Mouse (Mus musculus) midbrain, embryonic 15.5 days (tissue): ENCODE data around the gene Cmtm4. TPM values are rescaled to one million over a fixed set of nuclear protein-coding genes. Genes with fewer than 3 reads are reported as not detected.
A peak's percentile ranks its signal among the peaks of the same experiment; 100 is the strongest.

ENCODE experiments used
- ATAC-seq: fragments of 200-750 bp; cut with Nextera tagmentation; replicated peaks from 2 replicates; pipeline ENCODE4 v1.8.0; 2017; ENCODE audit warnings: moderate TSS enrichment
- H3K27ac ChIP-seq: fragments of 300-500 bp; sonication (generic); 2 replicates; pipeline ENCODE4 v1.5.1; 2015; ENCODE audit warnings: mild to moderate bottlenecking, inconsistent platforms
- H3K27me3 ChIP-seq: fragments of 300-500 bp; sonication (generic); replicated peaks from 2 replicates; pipeline ENCODE4 v1.6.1; 2015; ENCODE audit warnings: inconsistent platforms
- H3K36me3 ChIP-seq: fragments of 300-500 bp; sonication (generic); replicated peaks from 2 replicates; pipeline ENCODE4 v1.6.1; 2015; ENCODE audit warnings: inconsistent platforms
- H3K4me1 ChIP-seq: fragments of 300-500 bp; sonication (generic); 2 replicates; pipeline ENCODE4 v1.6.1; 2015; ENCODE audit warnings: inconsistent platforms
- H3K4me2 ChIP-seq: fragments of 300-500 bp; sonication (generic); 2 replicates; pipeline ENCODE4 v1.6.1; 2015; ENCODE audit warnings: inconsistent platforms, mild to moderate bottlenecking, moderate library complexity
- H3K4me3 ChIP-seq: fragments of 300-500 bp; sonication (generic); 2 replicates; pipeline ENCODE4 v1.5.1; 2015; ENCODE audit warnings: mild to moderate bottlenecking, inconsistent platforms
- H3K9ac ChIP-seq: fragments of 300-500 bp; sonication (generic); 2 replicates; pipeline ENCODE4 v1.6.1; 2015; ENCODE audit warnings: mild to moderate bottlenecking, inconsistent platforms
- H3K9me3 ChIP-seq: fragments of 300-500 bp; sonication (generic); 2 replicates; pipeline ENCODE4 v1.6.1; 2016; ENCODE audit warnings: inconsistent platforms
- WGBS: fragments of 180-500 bp; shearing (Covaris S2); methylation state at CpG from one replicate; pipeline ENCODE4 v1.1.7; 2015; ENCODE audit warnings: mixed read lengths; 5-methylcytosine and 5-hydroxymethylcytosine counted together
- polyA plus RNA-seq: library from polyadenylated mRNA; unstranded; fragments of >200 nt; fragmentation: Nextera tagmentation; extraction: Ambion mirVana; gene quantifications from 2 replicates; pipeline ENCODE4 v1.2.1, GENCODE M21; 2015

The Cmtm4 gene
- polyA plus RNA-seq, 1 experiment from 2014 or later = 2.6 TPM

- Histone ChIP-seq H3K36me3 (peaks cover 78% of the 10 kb centered on the region), H3K9ac (no peak overlapping the region), H3K27ac (no peak overlapping the region), H3K4me2 (no peak overlapping the region), H3K27me3 (no peaks in the 10 kb centered on the region), H3K4me3 (no peak overlapping the region), H3K4me1 (peaks cover 19% of the 10 kb centered on the region), H3K9me3 (no peaks in the 10 kb centered on the region)
- WGBS = 96% methylated on average over 5 of the region's 5 CpGs
- no peak for ATAC-seq
Measured at GRCm38 (mm10) chr8:104433191-104433842, 37.7 kb upstream of the Cmtm4 start.

- H3K9me3 ChIP-seq = no peaks in the 10 kb centered on the region
- ATAC-seq = no peak
- peaks cover 19% of the 10 kb centered on the region for H3K4me1 ChIP-seq
- no peak overlapping the region for H3K4me2 ChIP-seq
- 97% methylated on average over 6 of the region's 6 CpGs for WGBS
- peaks cover 82% of the 10 kb centered on the region for H3K36me3 ChIP-seq
- no peak overlapping the region for H3K9ac ChIP-seq
- no peak overlapping the region for H3K4me3 ChIP-seq
- no peak overlapping the region for H3K27ac ChIP-seq
- H3K27me3 ChIP-seq = no peaks in the 10 kb centered on the region
Measured at GRCm38 (mm10) chr8:104432656-104433055, 37.0 kb upstream of the Cmtm4 start.

- H3K27me3 ChIP-seq = no peaks in the 10 kb centered on the region
- no peak overlapping the region for H3K9ac ChIP-seq
- WGBS = 90% methylated on average over 7 of the region's 7 CpGs
- H3K9me3 ChIP-seq = no peaks in the 10 kb centered on the region
- H3K4me1 ChIP-seq = peaks cover 4% of the 10 kb centered on the region
- ATAC-seq = no peak
- H3K4me2 ChIP-seq = no peak overlapping the region
- no peak overlapping the region for H3K27ac ChIP-seq
- H3K4me3 ChIP-seq = no peak overlapping the region
- H3K36me3 ChIP-seq = peaks cover 83% of the 10 kb centered on the region
Measured at GRCm38 (mm10) chr8:104430230-104430629, 34.6 kb upstream of the Cmtm4 start.

- no peaks in the 10 kb centered on the region for H3K4me1 ChIP-seq
- 94% methylated on average over 13 of the region's 13 CpGs for WGBS
- H3K36me3 ChIP-seq = peaks cover 84% of the 10 kb centered on the region
- H3K9me3 ChIP-seq = no peaks in the 10 kb centered on the region
- no peak overlapping the region for H3K4me3 ChIP-seq
- no peak overlapping the region for H3K9ac ChIP-seq
- no peak for ATAC-seq
- no peak overlapping the region for H3K4me2 ChIP-seq
- no peak overlapping the region for H3K27ac ChIP-seq
- H3K27me3 ChIP-seq = no peaks in the 10 kb centered on the region
Measured at GRCm38 (mm10) chr8:104427703-104428102, 32.1 kb upstream of the Cmtm4 start.

GRCm38 (mm10) chr8:104422313-104422712 lies 26.7 kb upstream of the Cmtm4 start:
- no peak for ATAC-seq
- Histone ChIP-seq H3K4me1 (no peaks in the 10 kb centered on the region), H3K9ac (no peak overlapping the region), H3K4me2 (no peak overlapping the region), H3K27ac (no peak overlapping the region), H3K9me3 (no peaks in the 10 kb centered on the region), H3K27me3 (no peaks in the 10 kb centered on the region), H3K36me3 (peaks cover 82% of the 10 kb centered on the region), H3K4me3 (no peak overlapping the region)
- WGBS = 90% methylated on average over 6 of the region's 6 CpGs

- 86% methylated on average over 6 of the region's 6 CpGs for WGBS
- no peaks in the 10 kb centered on the region for H3K9me3 ChIP-seq
- H3K27ac ChIP-seq = no peak overlapping the region
- no peak overlapping the region for H3K4me2 ChIP-seq
- no peak overlapping the region for H3K4me3 ChIP-seq
- no peaks in the 10 kb centered on the region for H3K27me3 ChIP-seq
- peaks cover 35% of the 10 kb centered on the region for H3K36me3 ChIP-seq
- no peak overlapping the region for H3K9ac ChIP-seq
- no peaks in the 10 kb centered on the region for H3K4me1 ChIP-seq
- ATAC-seq = no peak
Measured at GRCm38 (mm10) chr8:104416022-104416421, 20.4 kb upstream of the Cmtm4 start.

GRCm38 (mm10) chr8:104414204-104414603 lies 18.6 kb upstream of the Cmtm4 start:
- 50% methylated on average over 3 of the region's 3 CpGs for WGBS
- no peak overlapping the region for H3K27ac ChIP-seq
- H3K36me3 ChIP-seq = peaks cover 19% of the 10 kb centered on the region
- H3K9me3 ChIP-seq = no peaks in the 10 kb centered on the region
- no peak overlapping the region for H3K4me3 ChIP-seq
- H3K27me3 ChIP-seq = no peaks in the 10 kb centered on the region
- no peaks in the 10 kb centered on the region for H3K4me1 ChIP-seq
- no peak overlapping the region for H3K4me2 ChIP-seq
- no peak for ATAC-seq
- no peak overlapping the region for H3K9ac ChIP-seq

GRCm38 (mm10) chr8:104413770-104414169 lies 18.2 kb upstream of the Cmtm4 start:
- Histone ChIP-seq H3K27me3 (no peaks in the 10 kb centered on the region), H3K4me3 (no peak overlapping the region)

GRCm38 (mm10) chr8:104412805-104413532 lies 17.4 kb upstream of the Cmtm4 start:
- H3K4me1 ChIP-seq = no peaks in the 10 kb centered on the region

More at GRCm38 (mm10) chr8:104413770-104414169, 18.2 kb upstream of the Cmtm4 start:
- 85% methylated on average over 4 of the region's 4 CpGs for WGBS
- no peak overlapping the region for H3K9ac ChIP-seq
- no peak overlapping the region for H3K27ac ChIP-seq
- H3K4me2 ChIP-seq = no peak overlapping the region
- no peaks in the 10 kb centered on the region for H3K9me3 ChIP-seq
- peak; percentile 35; the same call in 1 of the 2 replicates for ATAC-seq
- no peaks in the 10 kb centered on the region for H3K4me1 ChIP-seq
- peaks cover 15% of the 10 kb centered on the region for H3K36me3 ChIP-seq

GRCm38 (mm10) chr8:104411972-104412371 lies 16.4 kb upstream of the Cmtm4 start:
- Histone ChIP-seq H3K4me3 (no peak overlapping the region), H3K36me3 (peaks cover under 1% of the 10 kb centered on the region; the same call in 1 of the 2 replicates), H3K27ac (no peak overlapping the region), H3K9me3 (no peaks in the 10 kb centered on the region), H3K4me2 (no peak overlapping the region), H3K4me1 (no peaks in the 10 kb centered on the region), H3K27me3 (no peaks in the 10 kb centered on the region), H3K9ac (no peak overlapping the region)
- 85% methylated on average over 3 of the region's 3 CpGs for WGBS
- ATAC-seq = no peak

More at GRCm38 (mm10) chr8:104412805-104413532, 17.4 kb upstream of the Cmtm4 start:
- ATAC-seq = no peak
- no peak overlapping the region for H3K4me3 ChIP-seq
- no peak overlapping the region for H3K9ac ChIP-seq
- 80% methylated on average over 7 of the region's 7 CpGs for WGBS
- no peaks in the 10 kb centered on the region for H3K27me3 ChIP-seq
- H3K9me3 ChIP-seq = no peaks in the 10 kb centered on the region
- no peak overlapping the region for H3K27ac ChIP-seq
- peaks cover 10% of the 10 kb centered on the region for H3K36me3 ChIP-seq
- no peak overlapping the region for H3K4me2 ChIP-seq

- H3K36me3 ChIP-seq = no peaks in the 10 kb centered on the region
- no peak overlapping the region for H3K9ac ChIP-seq
- H3K4me3 ChIP-seq = no peak overlapping the region
- no peak for ATAC-seq
- no peaks in the 10 kb centered on the region for H3K27me3 ChIP-seq
- 92% methylated on average over 3 of the region's 3 CpGs for WGBS
- H3K27ac ChIP-seq = no peak overlapping the region
- H3K4me2 ChIP-seq = no peak overlapping the region
- no peaks in the 10 kb centered on the region for H3K4me1 ChIP-seq
- no peaks in the 10 kb centered on the region for H3K9me3 ChIP-seq
Measured at GRCm38 (mm10) chr8:104411468-104411867, 15.9 kb upstream of the Cmtm4 start.

GRCm38 (mm10) chr8:104410628-104411273 lies 15.1 kb upstream of the Cmtm4 start:
- Histone ChIP-seq H3K27me3 (no peaks in the 10 kb centered on the region), H3K36me3 (no peaks in the 10 kb centered on the region), H3K9ac (no peak overlapping the region), H3K27ac (0 out of 2 replicates have a peak overlapping the region, but pooled peaks have one; percentile 34), H3K4me2 (no peak overlapping the region), H3K4me3 (no peak overlapping the region), H3K4me1 (no peaks in the 10 kb centered on the region), H3K9me3 (no peaks in the 10 kb centered on the region)
- no peak for ATAC-seq
- WGBS = 35% methylated on average over 7 of the region's 7 CpGs
